Mouse (Mus musculus) embryonic facial prominence, embryonic 14.5 days (tissue): Measurements from ENCODE around the gene Nkiras1. TPM values are rescaled to one million over a fixed set of nuclear protein-coding genes. Genes with fewer than 3 reads are reported as not detected.
A peak's percentile ranks its signal among the peaks of the same experiment; 100 is the strongest.
"Not testable (repeated sequence)": the region's sequence is repeated elsewhere in the genome, so short reads cannot be mapped to it uniquely, and the experiment has no call there.

Source experiments
- ATAC-seq: fragments of 200-750 bp; cut with Nextera tagmentation; 2 replicates; pipeline ENCODE4 v1.8.0; 2017; ENCODE audit warnings: low read depth, moderate number of reproducible peaks, moderate TSS enrichment
- DNase-seq: peaks from one replicate; pipeline ENCODE4 v3.0.0-alpha.2; 2015; ENCODE audit warnings: low spot score
- H3K27ac ChIP-seq: fragments of 300-500 bp; sonication (generic); replicated peaks from 2 replicates; pipeline ENCODE4 v1.5.1; 2014; ENCODE audit warnings: low read depth, mild to moderate bottlenecking, low read length, moderate library complexity
- H3K27me3 ChIP-seq: fragments of 300-500 bp; sonication (generic); replicated peaks from 2 replicates; pipeline ENCODE4 v1.6.1; 2014; ENCODE audit warnings: low read length; ENCODE audit not compliant: control insufficient read depth, insufficient read depth
- H3K36me3 ChIP-seq: fragments of 300-500 bp; sonication (generic); 2 replicates; pipeline ENCODE4 v1.6.1; 2014; ENCODE audit warnings: low read length, mixed read lengths; ENCODE audit not compliant: control insufficient read depth, insufficient read depth
- H3K4me1 ChIP-seq: fragments of 300-500 bp; sonication (generic); 2 replicates; pipeline ENCODE4 v1.6.1; 2014; ENCODE audit warnings: antibody characterized with exemption, low read length; ENCODE audit not compliant: control insufficient read depth, insufficient read depth
- H3K4me2 ChIP-seq: fragments of 300-500 bp; sonication (generic); 2 replicates; pipeline ENCODE4 v1.6.1; 2014; ENCODE audit warnings: low read depth, mild to moderate bottlenecking, low read length, moderate library complexity, mixed read lengths
- H3K4me3 ChIP-seq: fragments of 300-500 bp; sonication (generic); 2 replicates; pipeline ENCODE4 v1.5.1; 2014; ENCODE audit warnings: low read depth, mild to moderate bottlenecking, low read length
- H3K9ac ChIP-seq: fragments of 300-500 bp; sonication (generic); 2 replicates; pipeline ENCODE4 v1.6.1; 2014; ENCODE audit warnings: low read depth, mild to moderate bottlenecking, low read length, moderate library complexity, mixed read lengths
- H3K9me3 ChIP-seq: fragments of 300-500 bp; sonication (generic); 2 replicates; pipeline ENCODE4 v1.6.1; 2016; ENCODE audit warnings: low read length; ENCODE audit not compliant: control insufficient read depth
- WGBS: fragments of 180-500 bp; shearing (Covaris S2); extraction: QIAGEN DNeasy Blood & Tissue Kit; methylation state at CpG from one replicate; pipeline ENCODE4 v1.1.7; 2014; 5-methylcytosine and 5-hydroxymethylcytosine counted together
- polyA plus RNA-seq: library from polyadenylated mRNA; unstranded; fragments of >200 nt; fragmentation: Nextera tagmentation; extraction: Ambion mirVana; gene quantifications from 2 replicates; pipeline ENCODE4 v1.2.1, GENCODE M21; 2014

The Nkiras1 gene
- polyA plus RNA-seq: 19.0 and 25.4 TPM in 2 replicates

- Histone ChIP-seq H3K4me2 (peak within 1 kb of the TSS; percentile 84), H3K4me1 (peaks cover 8% of the 10 kb centered on the region; the same call in 1 of the 2 replicates), H3K4me3 (peak within 1 kb of the TSS; percentile 74), H3K27ac (peak within 1 kb of the TSS; percentile 84), H3K36me3 (peaks cover 31% of the 10 kb centered on the region), H3K9me3 (no peaks in the 10 kb centered on the region), H3K27me3 (no peaks in the 10 kb centered on the region), H3K9ac (peak within 1 kb of the TSS; percentile 97)
- DNase-seq (peak; percentile 100), ATAC-seq (peak; percentile 100)
- under 1% methylated on average over 39 of the region's 78 CpGs for WGBS
These were observed at the start of gene Nkiras1, which contains the start of gene Rpl15 for GRCm38 (mm10) chr14:18270529-18271441. Gene Nkiras1 (plus strand): TSS chr14:18271136. Gene Rpl15 (minus strand): TSS chr14:18271391.

GRCm38 (mm10) chr14:18221977-18222376 lies 49.0 kb upstream of the Nkiras1 start:
- Histone ChIP-seq H3K27me3 (no peaks in the 10 kb centered on the region), H3K36me3 (no peaks in the 10 kb centered on the region), H3K9me3 (no peaks in the 10 kb centered on the region), H3K4me1 (no peaks in the 10 kb centered on the region), H3K4me2 (no peak overlapping the region), H3K4me3 (no peak overlapping the region), H3K27ac (no peak overlapping the region), H3K9ac (no peak overlapping the region)
- ATAC-seq (no peak), DNase-seq (no peak)
- WGBS: 88% methylated on average over 6 of the region's 6 CpGs

- not testable (repeated sequence) for H3K9ac ChIP-seq, ATAC-seq, H3K36me3 ChIP-seq, H3K4me1 ChIP-seq, DNase-seq, H3K4me3 ChIP-seq, H3K27me3 ChIP-seq, H3K27ac ChIP-seq, H3K9me3 ChIP-seq, H3K4me2 ChIP-seq
- 90% methylated on average over 11 of the region's 11 CpGs for WGBS
These were observed 45.5 kb upstream of the Nkiras1 start for GRCm38 (mm10) chr14:18225431-18225830.

GRCm38 (mm10) chr14:18226181-18226580 lies 44.8 kb upstream of the Nkiras1 start:
- H3K27ac ChIP-seq, H3K9ac ChIP-seq: not testable (repeated sequence)

GRCm38 (mm10) chr14:18229751-18230150 lies 41.2 kb upstream of the Nkiras1 start:
- not testable (repeated sequence) for H3K27me3 ChIP-seq, H3K4me1 ChIP-seq, H3K4me3 ChIP-seq, ATAC-seq, H3K9ac ChIP-seq, DNase-seq, H3K9me3 ChIP-seq, H3K36me3 ChIP-seq, H3K4me2 ChIP-seq, H3K27ac ChIP-seq
- 95% methylated on average over 10 of the region's 10 CpGs for WGBS

More at GRCm38 (mm10) chr14:18226181-18226580, 44.8 kb upstream of the Nkiras1 start:
- H3K4me3 ChIP-seq, H3K4me2 ChIP-seq, H3K36me3 ChIP-seq, DNase-seq, H3K4me1 ChIP-seq, H3K9me3 ChIP-seq, H3K27me3 ChIP-seq, ATAC-seq: not testable (repeated sequence)
- 67% methylated on average over 11 of the region's 11 CpGs for WGBS

GRCm38 (mm10) chr14:18231866-18232265 lies 39.1 kb upstream of the Nkiras1 start:
- 87% methylated on average over 8 of the region's 8 CpGs for WGBS
- DNase-seq: not testable (repeated sequence)

GRCm38 (mm10) chr14:18233076-18233475 lies 37.9 kb upstream of the Nkiras1 start:
- H3K4me2 ChIP-seq: no peak overlapping the region
- no peak overlapping the region for H3K27ac ChIP-seq
- H3K4me1 ChIP-seq: 0 out of 2 replicates have a peak, but pooled peaks cover 5% of the 10 kb centered on the region
- no peaks in the 10 kb centered on the region for H3K27me3 ChIP-seq
- H3K4me3 ChIP-seq: no peak overlapping the region
- no peak overlapping the region for H3K9ac ChIP-seq
- no peaks in the 10 kb centered on the region for H3K36me3 ChIP-seq
- DNase-seq: no peak
- 79% methylated on average over 2 of the region's 2 CpGs for WGBS
- no peaks in the 10 kb centered on the region for H3K9me3 ChIP-seq
- ATAC-seq: no peak

More at GRCm38 (mm10) chr14:18231866-18232265, 39.1 kb upstream of the Nkiras1 start:
- H3K4me3 ChIP-seq, H3K9ac ChIP-seq, H3K27ac ChIP-seq, ATAC-seq, H3K4me1 ChIP-seq, H3K9me3 ChIP-seq, H3K27me3 ChIP-seq, H3K36me3 ChIP-seq, H3K4me2 ChIP-seq: not testable (repeated sequence)

GRCm38 (mm10) chr14:18233981-18234960 lies 36.7 kb upstream of the Nkiras1 start:
- H3K4me2 ChIP-seq: no peak overlapping the region
- ATAC-seq (no peak), DNase-seq (peak; percentile 48)
- WGBS: 43% methylated on average over 5 of the region's 5 CpGs
- H3K27me3 ChIP-seq: no peaks in the 10 kb centered on the region
- H3K4me3 ChIP-seq: no peak overlapping the region
- H3K27ac ChIP-seq: no peak overlapping the region; the same call in 1 of the 2 replicates
- H3K9ac ChIP-seq: no peak overlapping the region
- H3K36me3 ChIP-seq: no peaks in the 10 kb centered on the region
- 0 out of 2 replicates have a peak, but pooled peaks cover 5% of the 10 kb centered on the region for H3K4me1 ChIP-seq
- no peaks in the 10 kb centered on the region for H3K9me3 ChIP-seq
